Mouse (Mus musculus) embryonic facial prominence, embryonic 11.5 days (tissue): ENCODE measurements at regions not wholly inside any gene's neighbourhood (a gene's known extent, or its start where the extent isn't known, plus 50 kb on each side); places are given as distances from the start of the nearest gene placed in this dataset.

Experiments
- ATAC-seq: fragments of 200-750 bp; cut with Nextera tagmentation; replicated peaks from 2 replicates; pipeline ENCODE4 v1.8.0; 2017; ENCODE audit warnings: low read depth; ENCODE audit not compliant: insufficient number of reproducible peaks, low FRiP score, low TSS enrichment
- DNase-seq: peaks from one replicate; pipeline ENCODE4 v3.0.0-alpha.2; 2015; ENCODE audit warnings: low spot score
- H3K27ac ChIP-seq: fragments of 300-500 bp; sonication (generic); replicated peaks from 2 replicates; pipeline ENCODE4 v1.5.1; 2014; ENCODE audit warnings: mild to moderate bottlenecking, low read depth, low read length, control low read depth
- H3K27me3 ChIP-seq: fragments of 300-500 bp; sonication (generic); 2 replicates; pipeline ENCODE4 v1.6.1; 2014; ENCODE audit warnings: mild to moderate bottlenecking, low read length, moderate library complexity, mixed read lengths; ENCODE audit not compliant: control insufficient read depth, insufficient read depth
- H3K36me3 ChIP-seq: fragments of 300-500 bp; sonication (generic); replicated peaks from 2 replicates; pipeline ENCODE4 v1.6.1; 2014; ENCODE audit warnings: low read depth, mild to moderate bottlenecking, low read length, moderate library complexity, mixed read lengths; ENCODE audit not compliant: control insufficient read depth, insufficient read depth
- H3K4me1 ChIP-seq: fragments of 300-500 bp; sonication (generic); 2 replicates; pipeline ENCODE4 v1.6.1; 2014; ENCODE audit warnings: low read length, mixed read lengths; ENCODE audit not compliant: control insufficient read depth, insufficient read depth
- H3K4me2 ChIP-seq: fragments of 300-500 bp; sonication (generic); 2 replicates; pipeline ENCODE4 v1.6.1; 2014; ENCODE audit warnings: low read depth, mild to moderate bottlenecking, control low read depth, low read length, moderate library complexity
- H3K4me3 ChIP-seq: fragments of 300-500 bp; sonication (generic); 2 replicates; pipeline ENCODE4 v1.5.1; 2014; ENCODE audit warnings: low read depth, low read length, control low read depth
- H3K9ac ChIP-seq: fragments of 300-500 bp; sonication (generic); replicated peaks from 2 replicates; pipeline ENCODE4 v1.6.1; 2014; ENCODE audit warnings: mild to moderate bottlenecking, control low read depth, low read length
- H3K9me3 ChIP-seq: fragments of 300-500 bp; sonication (generic); replicated peaks from 2 replicates; pipeline ENCODE4 v1.6.1; 2016; ENCODE audit warnings: mild to moderate bottlenecking, low read length, inconsistent platforms, mixed read lengths; ENCODE audit not compliant: control insufficient read depth
- WGBS: fragments of 180-500 bp; shearing (Covaris S2); extraction: QIAGEN DNeasy Blood & Tissue Kit; methylation state at CpG from one replicate; pipeline ENCODE4 v1.1.7; 2014; 5-methylcytosine and 5-hydroxymethylcytosine counted together

- Histone ChIP-seq H3K9ac (no peak overlapping the region), H3K4me3 (no peak overlapping the region), H3K4me1 (no peaks in the 10 kb centered on the region), H3K4me2 (no peak overlapping the region), H3K36me3 (no peaks in the 10 kb centered on the region), H3K9me3 (no peaks in the 10 kb centered on the region), H3K27ac (no peak overlapping the region), H3K27me3 (no peaks in the 10 kb centered on the region)
- ATAC-seq (no peak), DNase-seq (no peak)
- WGBS: 92% methylated on average over 9 of the region's 9 CpGs
Observed at GRCm38 (mm10) chr16:49369450-49369849, 312.2 kb downstream of the Myh15 start.

GRCm38 (mm10) chr16:49375108-49375507 lies 317.8 kb downstream of the Myh15 start:
- 61% methylated on average over 4 of the region's 4 CpGs for WGBS
- no peaks in the 10 kb centered on the region for H3K27me3 ChIP-seq
- no peak overlapping the region for H3K4me3 ChIP-seq
- H3K4me1 ChIP-seq: no peaks in the 10 kb centered on the region
- ATAC-seq: no peak
- H3K9ac ChIP-seq: no peak overlapping the region
- H3K36me3 ChIP-seq: no peaks in the 10 kb centered on the region
- no peak overlapping the region for H3K4me2 ChIP-seq
- H3K9me3 ChIP-seq: no peaks in the 10 kb centered on the region
- DNase-seq: no peak
- H3K27ac ChIP-seq: no peak overlapping the region

GRCm38 (mm10) chr16:49378917-49379473 lies 320.0 kb upstream of the Ift57 start:
- DNase-seq: no peak
- no peak overlapping the region for H3K4me3 ChIP-seq
- ATAC-seq: no peak
- no peak overlapping the region for H3K27ac ChIP-seq
- H3K4me2 ChIP-seq: no peak overlapping the region
- H3K36me3 ChIP-seq: no peaks in the 10 kb centered on the region
- H3K27me3 ChIP-seq: no peaks in the 10 kb centered on the region
- no peak overlapping the region for H3K9ac ChIP-seq
- no peaks in the 10 kb centered on the region for H3K4me1 ChIP-seq
- H3K9me3 ChIP-seq: no peaks in the 10 kb centered on the region

- H3K27ac ChIP-seq: no peak overlapping the region
- no peak overlapping the region for H3K4me2 ChIP-seq
- no peak overlapping the region for H3K9ac ChIP-seq
- no peak overlapping the region for H3K4me3 ChIP-seq
- WGBS: 72% methylated on average over 4 of the region's 4 CpGs
- DNase-seq (no peak), ATAC-seq (no peak)
- no peaks in the 10 kb centered on the region for H3K27me3 ChIP-seq
- H3K4me1 ChIP-seq: no peaks in the 10 kb centered on the region
- no peaks in the 10 kb centered on the region for H3K9me3 ChIP-seq
- no peaks in the 10 kb centered on the region for H3K36me3 ChIP-seq
Observed at GRCm38 (mm10) chr16:49388135-49388534, 310.9 kb upstream of the Ift57 start.

GRCm38 (mm10) chr16:49407956-49408795 lies 290.9 kb upstream of the Ift57 start:
- H3K27ac ChIP-seq: no peak overlapping the region
- no peaks in the 10 kb centered on the region for H3K9me3 ChIP-seq
- no peaks in the 10 kb centered on the region for H3K27me3 ChIP-seq
- no peak overlapping the region; the same call in 1 of the 2 replicates for H3K4me2 ChIP-seq
- no peak overlapping the region for H3K4me3 ChIP-seq
- 22% methylated on average over 16 of the region's 16 CpGs for WGBS
- ATAC-seq: peak; percentile 70; the same call in 1 of the 2 replicates
- peak; percentile 78 for DNase-seq
- no peaks in the 10 kb centered on the region for H3K36me3 ChIP-seq
- H3K4me1 ChIP-seq: no peaks in the 10 kb centered on the region
- H3K9ac ChIP-seq: no peak overlapping the region

- no peaks in the 10 kb centered on the region for H3K4me1 ChIP-seq
- ATAC-seq: no peak
- H3K4me3 ChIP-seq: no peak overlapping the region
- no peak overlapping the region for H3K4me2 ChIP-seq
- no peak overlapping the region for H3K9ac ChIP-seq
- H3K27me3 ChIP-seq: no peaks in the 10 kb centered on the region
- no peaks in the 10 kb centered on the region for H3K9me3 ChIP-seq
- 84% methylated on average over 4 of the region's 4 CpGs for WGBS
- H3K27ac ChIP-seq: no peak overlapping the region
- no peak for DNase-seq
- H3K36me3 ChIP-seq: no peaks in the 10 kb centered on the region
Observed at GRCm38 (mm10) chr16:49409235-49409634, 289.8 kb upstream of the Ift57 start.

GRCm38 (mm10) chr16:49430296-49430695 lies 268.7 kb upstream of the Ift57 start:
- no peak overlapping the region for H3K4me3 ChIP-seq
- no peak overlapping the region for H3K4me2 ChIP-seq
- H3K4me1 ChIP-seq: no peaks in the 10 kb centered on the region
- H3K9me3 ChIP-seq: no peaks in the 10 kb centered on the region
- no peaks in the 10 kb centered on the region for H3K36me3 ChIP-seq
- no peak for ATAC-seq
- H3K9ac ChIP-seq: no peak overlapping the region
- no peaks in the 10 kb centered on the region for H3K27me3 ChIP-seq
- DNase-seq: no peak
- H3K27ac ChIP-seq: no peak overlapping the region
- WGBS: 83% methylated on average over 1 of the region's 1 CpGs

GRCm38 (mm10) chr16:49431902-49432301 lies 267.1 kb upstream of the Ift57 start:
- DNase-seq: peak; percentile 12
- no peaks in the 10 kb centered on the region for H3K36me3 ChIP-seq
- ATAC-seq: no peak

More at GRCm38 (mm10) chr16:49431902-49432301, 267.1 kb upstream of the Ift57 start:
- Histone ChIP-seq H3K4me1 (no peaks in the 10 kb centered on the region), H3K4me3 (no peak overlapping the region), H3K4me2 (no peak overlapping the region), H3K27ac (no peak overlapping the region), H3K9me3 (no peaks in the 10 kb centered on the region), H3K27me3 (no peaks in the 10 kb centered on the region), H3K9ac (no peak overlapping the region)
- 48% methylated on average over 2 of the region's 2 CpGs for WGBS
